Comparison of ENCODE assay signal across 16 mouse cellular contexts in the genomic region with DNA sequence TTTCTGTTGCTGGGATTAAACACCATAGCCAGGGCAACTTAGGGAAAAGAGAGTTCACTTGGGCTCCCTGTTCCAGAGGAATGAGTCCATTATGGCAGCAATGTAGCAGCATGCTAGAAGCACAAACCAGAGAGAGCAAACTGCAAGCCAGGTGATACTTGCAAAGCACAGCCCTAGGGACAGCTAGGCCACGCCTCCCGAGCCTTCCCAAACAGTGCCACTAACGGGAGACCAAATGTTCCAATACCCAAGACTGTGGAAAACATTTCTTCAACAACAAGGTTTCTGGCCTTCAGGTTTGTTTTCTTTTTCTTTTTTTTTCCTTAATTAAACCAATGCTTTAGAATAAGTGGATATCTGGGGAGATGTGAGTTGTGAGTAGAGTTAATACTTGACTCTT.
"Had no signal": no experiment of that assay in that cellular context is flagged by ENCODE, and none has a peak within 500 bp of the region (broad histone marks: within the 10 kb centered on the region; RNA-seq: fewer than 3 reads in every experiment).

No protein-coding gene starts in this region.

- H3K36me3 ChIP-seq: neural tube, embryonic 15.5 days had no signal

- H3K4me2 ChIP-seq: limb, embryonic 12.5 days; liver, embryonic 13.5 days; lung, embryonic 15.5 days; neural tube, embryonic 15.5 days had no signal

- H3K4me1 ChIP-seq: limb, embryonic 12.5 days; lung, embryonic 15.5 days had no signal

- H3K9ac ChIP-seq: limb, embryonic 12.5 days; liver, embryonic 13.5 days; liver, postnatal 0 days; lung, embryonic 15.5 days; neural tube, embryonic 15.5 days had no signal

- H3K27ac ChIP-seq: kidney, postnatal 0 days; limb, embryonic 12.5 days; liver, embryonic 13.5 days; lung, embryonic 15.5 days; macrophage; neural tube, embryonic 15.5 days had no signal

- H3K4me3 ChIP-seq: limb, embryonic 12.5 days; liver, embryonic 13.5 days; lung, embryonic 15.5 days; megakaryocyte, embryonic 14.5 days; myocyte; neural tube, embryonic 15.5 days had no signal

- H3K9me3 ChIP-seq: limb, embryonic 12.5 days; lung, embryonic 15.5 days; neural tube, embryonic 15.5 days had no signal

- DNase-seq: kidney, adult 11 months; kidney, adult 9 months; kidney, postnatal 4 days; liver; liver, embryonic 13.5 days; liver, postnatal 0 days; lung, postnatal 14 days; thymus, adult 18-20 months; thymus, postnatal 14 days had no signal

- H3K27me3 ChIP-seq: limb, embryonic 12.5 days; liver, embryonic 13.5 days; lung, embryonic 15.5 days; megakaryocyte, embryonic 14.5 days; neural tube, embryonic 15.5 days had no signal
